Mouse (Mus musculus) heart, embryonic 12.5 days (tissue): ENCODE results near the gene Mlx. TPM values are rescaled to one million over a fixed set of nuclear protein-coding genes. Genes with fewer than 3 reads are reported as not detected.

Experiments used
- ATAC-seq: fragments of 200-750 bp; cut with Nextera tagmentation; 2 replicates; pipeline ENCODE4 v1.8.0; 2017; ENCODE audit warnings: moderate TSS enrichment, moderate library complexity; ENCODE audit not compliant: insufficient number of reproducible peaks, low FRiP score
- H3K27ac ChIP-seq: fragments of 300-500 bp; sonication (generic); 2 replicates; pipeline ENCODE4 v1.5.1; 2016; ENCODE audit warnings: mild to moderate bottlenecking, moderate library complexity; ENCODE audit not compliant: poor library complexity, severe bottlenecking
- H3K27me3 ChIP-seq: fragments of 300-500 bp; sonication (generic); replicated peaks from 2 replicates; pipeline ENCODE4 v1.6.1; 2016; ENCODE audit warnings: mild to moderate bottlenecking, moderate library complexity
- H3K36me3 ChIP-seq: fragments of 300-500 bp; sonication (generic); 2 replicates; pipeline ENCODE4 v1.6.1; 2016; ENCODE audit warnings: mild to moderate bottlenecking, moderate library complexity
- H3K4me1 ChIP-seq: fragments of 300-500 bp; sonication (generic); replicated peaks from 2 replicates; pipeline ENCODE4 v1.6.1; 2016; ENCODE audit warnings: mild to moderate bottlenecking
- H3K4me2 ChIP-seq: fragments of 300-500 bp; sonication (generic); 2 replicates; pipeline ENCODE4 v1.6.1; 2016; ENCODE audit warnings: mild to moderate bottlenecking, moderate library complexity
- H3K4me3 ChIP-seq: fragments of 300-500 bp; sonication (generic); 2 replicates; pipeline ENCODE4 v1.5.1; 2016; ENCODE audit warnings: mild to moderate bottlenecking
- H3K9ac ChIP-seq: fragments of 300-500 bp; sonication (generic); 2 replicates; pipeline ENCODE4 v1.6.1; 2016; ENCODE audit warnings: mild to moderate bottlenecking, moderate library complexity
- H3K9me3 ChIP-seq: fragments of 300-500 bp; sonication (generic); replicated peaks from 2 replicates; pipeline ENCODE4 v1.6.1; 2016; ENCODE audit warnings: mild to moderate bottlenecking, moderate library complexity
- WGBS: fragments of 180-500 bp; shearing (Covaris S2); methylation state at CpG from one replicate; pipeline ENCODE4 v1.1.7; 2016; 5-methylcytosine and 5-hydroxymethylcytosine counted together
- microRNA-seq: library from miRNA; unstranded; fragments of <30 nt; microRNA quantifications from one replicate; pipeline ENCODE4, GENCODE M21; 2017
- polyA plus RNA-seq: library from polyadenylated mRNA; unstranded; fragments of >200 nt; fragmentation: Nextera tagmentation; extraction: Ambion mirVana; gene quantifications from 2 replicates; pipeline ENCODE4 v1.2.1, GENCODE M21; 2016

Mlx gene
- polyA plus RNA-seq, 1 experiment from 2014 or later, result 36.2 TPM

DNA sequence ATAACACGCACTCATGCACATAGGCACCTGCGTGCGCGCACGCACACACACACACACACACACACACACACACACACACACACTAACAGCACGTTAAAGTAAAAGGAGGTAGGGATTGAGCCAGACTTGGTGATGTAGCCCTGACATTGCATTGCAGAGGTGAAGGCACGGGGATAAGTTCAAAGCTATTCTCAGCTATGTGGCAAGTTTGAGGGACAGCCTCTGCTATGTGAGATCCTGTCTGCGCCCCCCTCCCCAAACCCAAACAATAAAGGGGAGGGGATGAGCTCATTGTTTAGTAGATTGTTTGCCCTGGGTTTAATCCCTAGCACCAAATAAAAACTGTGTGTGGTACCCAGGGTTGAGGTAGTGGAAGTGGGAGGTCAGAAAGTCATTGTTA lies 54.0 kb downstream of the Mlx start:
- no peak for ATAC-seq
- H3K4me3 ChIP-seq, result no peak overlapping the region
- H3K36me3 ChIP-seq, result no peaks in the 10 kb centered on the region
- peaks cover 33% of the 10 kb centered on the region for H3K4me1 ChIP-seq
- H3K27ac ChIP-seq, result peak overlapping the region; percentile 50; the same call in 1 of the 2 replicates
- WGBS, result 82% methylated on average over 8 of the region's 8 CpGs
- no peaks in the 10 kb centered on the region for H3K9me3 ChIP-seq
- H3K27me3 ChIP-seq, result no peaks in the 10 kb centered on the region
- no peak overlapping the region for H3K9ac ChIP-seq
- no peak overlapping the region for H3K4me2 ChIP-seq

Small RNA genes lying within 50 kb of the gene (microRNA-seq; reads per million reads assigned to microRNA genes)
- gene Gm27626, result not detected

Other genes with a start within 250 kb of the Mlx start
- 35.0 and 35.3 TPM in 2 replicates for gene Stat5b, start 236.6 kb upstream of the Mlx start, polyA plus RNA-seq
- 6.6 and 8.3 TPM in 2 replicates for gene Stat5a, start 227.9 kb upstream of the Mlx start, polyA plus RNA-seq
- 60.0 and 63.2 TPM in 2 replicates for gene Stat3, start 147.7 kb upstream of the Mlx start, polyA plus RNA-seq
- gene Cavin1, start 116.4 kb upstream of the Mlx start, polyA plus RNA-seq, result 342 and 348 TPM in 2 replicates
- gene Atp6v0a1, start 77.8 kb upstream of the Mlx start, polyA plus RNA-seq, result 70.0 and 71.4 TPM in 2 replicates
- gene Naglu, start 17.3 kb upstream of the Mlx start, polyA plus RNA-seq, result 17.5 and 18.1 TPM in 2 replicates
- gene Hsd17b1, start 8.9 kb upstream of the Mlx start, polyA plus RNA-seq, result not detected in 2 replicates
- gene Coasy, start 4.7 kb upstream of the Mlx start, polyA plus RNA-seq, result 27.2 and 30.4 TPM in 2 replicates
- gene Psmc3ip, start 8.2 kb downstream of the Mlx start, polyA plus RNA-seq, result 20.8 and 21.3 TPM in 2 replicates
- 15.2 and 15.9 TPM in 2 replicates for gene Retreg3, start 32.6 kb downstream of the Mlx start, polyA plus RNA-seq
- 77.3 and 78.8 TPM in 2 replicates for gene Tubg1, start 32.7 kb downstream of the Mlx start, polyA plus RNA-seq
- 3.3 and 3.6 TPM in 2 replicates for gene Tubg2, start 68.6 kb downstream of the Mlx start, polyA plus RNA-seq
- gene Cntnap1, start 83.2 kb downstream of the Mlx start, polyA plus RNA-seq, result 0.37 and 0.71 TPM in 2 replicates
- gene Plekhh3, start 84.1 kb downstream of the Mlx start, polyA plus RNA-seq, result 10.4 and 10.6 TPM in 2 replicates
- 0.15 and 0.36 TPM in 2 replicates for gene Ccr10, start 88.2 kb downstream of the Mlx start, polyA plus RNA-seq
- gene Ezh1, start 139.2 kb downstream of the Mlx start, polyA plus RNA-seq, result 14.9 and 16.1 TPM in 2 replicates
- 233 and 245 TPM in 2 replicates for gene Ramp2, start 158.8 kb downstream of the Mlx start, polyA plus RNA-seq
- gene Vps25, start 166.4 kb downstream of the Mlx start, polyA plus RNA-seq, result 98.8 and 101 TPM in 2 replicates
- 14.0 TPM in 2 replicates for gene Wnk4, start 173.3 kb downstream of the Mlx start, polyA plus RNA-seq
- gene Cntd1, start 191.7 kb downstream of the Mlx start, polyA plus RNA-seq, result 0.81 and 1.5 TPM in 2 replicates
- 165 and 171 TPM in 2 replicates for gene Coa3, start 191.8 kb downstream of the Mlx start, polyA plus RNA-seq
- 141 TPM in 2 replicates for gene Becn1, start 215.0 kb downstream of the Mlx start, polyA plus RNA-seq
- gene Psme3, start 228.9 kb downstream of the Mlx start, polyA plus RNA-seq, result 131 and 136 TPM in 2 replicates
- gene Aoc2, start 237.8 kb downstream of the Mlx start, polyA plus RNA-seq, result 1.3 and 1.5 TPM in 2 replicates
- gene Aoc3, start 243.3 kb downstream of the Mlx start, polyA plus RNA-seq, result 0.06 and 0.17 TPM in 2 replicates